Mouse (Mus musculus) intestine, postnatal 0 days (tissue): ENCODE measurements around the gene Eef1g. TPM values are rescaled to one million over a fixed set of nuclear protein-coding genes. Genes with fewer than 3 reads are reported as not detected.
A peak's percentile ranks its signal among the peaks of the same experiment; 100 is the strongest.

Experiments
- ATAC-seq: fragments of 200-750 bp; cut with Nextera tagmentation; 2 replicates; pipeline ENCODE4 v1.8.0; 2017; ENCODE audit warnings: mild to moderate bottlenecking, moderate TSS enrichment, moderate library complexity
- H3K27ac ChIP-seq: fragments of 300-500 bp; sonication (generic); 2 replicates; pipeline ENCODE4 v1.5.1; 2014; ENCODE audit warnings: mild to moderate bottlenecking, low read depth, low read length, moderate library complexity
- H3K27me3 ChIP-seq: fragments of 300-500 bp; sonication (generic); replicated peaks from 2 replicates; pipeline ENCODE4 v1.6.1; 2014; ENCODE audit warnings: low read length, mixed read lengths; ENCODE audit not compliant: control insufficient read depth, insufficient read depth
- H3K36me3 ChIP-seq: fragments of 300-500 bp; sonication (generic); 2 replicates; pipeline ENCODE4 v1.6.1; 2014; ENCODE audit warnings: mild to moderate bottlenecking, moderate library complexity; ENCODE audit not compliant: control insufficient read depth, insufficient read depth
- H3K4me1 ChIP-seq: fragments of 300-500 bp; sonication (generic); replicated peaks from 2 replicates; pipeline ENCODE4 v1.6.1; 2014; ENCODE audit warnings: antibody characterized with exemption, low read length, mixed read lengths; ENCODE audit not compliant: control insufficient read depth, insufficient read depth
- H3K4me2 ChIP-seq: fragments of 300-500 bp; sonication (generic); replicated peaks from 2 replicates; pipeline ENCODE4 v1.6.1; 2014; ENCODE audit warnings: low read depth, mild to moderate bottlenecking, moderate library complexity
- H3K4me3 ChIP-seq: fragments of 300-500 bp; sonication (generic); 2 replicates; pipeline ENCODE4 v1.5.1; 2014; ENCODE audit warnings: low read depth, low read length
- H3K9ac ChIP-seq: fragments of 300-500 bp; sonication (generic); 2 replicates; pipeline ENCODE4 v1.6.1; 2014; ENCODE audit warnings: mild to moderate bottlenecking, low read depth, low read length
- H3K9me3 ChIP-seq: fragments of 300-500 bp; sonication (generic); 2 replicates; pipeline ENCODE4 v1.6.1; 2016; ENCODE audit warnings: mixed run types; ENCODE audit not compliant: control insufficient read depth
- CTCF ChIP-seq: sonication (generic); IDR thresholded peaks from 2 replicates; pipeline ENCODE4 v1.5.1; 2016; ENCODE audit warnings: low read depth, mild to moderate bottlenecking, control low read depth, antibody characterized with exemption, moderate library complexity
- WGBS: fragments of 180-500 bp; shearing (Covaris S2); extraction: QIAGEN DNeasy Blood & Tissue Kit; methylation state at CpG from one replicate; pipeline ENCODE4 v1.1.7; 2014; 5-methylcytosine and 5-hydroxymethylcytosine counted together
- polyA plus RNA-seq: library from polyadenylated mRNA; unstranded; fragments of >200 nt; fragmentation: Nextera tagmentation; extraction: Ambion mirVana; gene quantifications from 2 replicates; pipeline ENCODE4 v1.2.1, GENCODE M21; 2015

Gene Eef1g
- polyA plus RNA-seq, 1 experiment from 2014 or later, result 168 TPM

DNA sequence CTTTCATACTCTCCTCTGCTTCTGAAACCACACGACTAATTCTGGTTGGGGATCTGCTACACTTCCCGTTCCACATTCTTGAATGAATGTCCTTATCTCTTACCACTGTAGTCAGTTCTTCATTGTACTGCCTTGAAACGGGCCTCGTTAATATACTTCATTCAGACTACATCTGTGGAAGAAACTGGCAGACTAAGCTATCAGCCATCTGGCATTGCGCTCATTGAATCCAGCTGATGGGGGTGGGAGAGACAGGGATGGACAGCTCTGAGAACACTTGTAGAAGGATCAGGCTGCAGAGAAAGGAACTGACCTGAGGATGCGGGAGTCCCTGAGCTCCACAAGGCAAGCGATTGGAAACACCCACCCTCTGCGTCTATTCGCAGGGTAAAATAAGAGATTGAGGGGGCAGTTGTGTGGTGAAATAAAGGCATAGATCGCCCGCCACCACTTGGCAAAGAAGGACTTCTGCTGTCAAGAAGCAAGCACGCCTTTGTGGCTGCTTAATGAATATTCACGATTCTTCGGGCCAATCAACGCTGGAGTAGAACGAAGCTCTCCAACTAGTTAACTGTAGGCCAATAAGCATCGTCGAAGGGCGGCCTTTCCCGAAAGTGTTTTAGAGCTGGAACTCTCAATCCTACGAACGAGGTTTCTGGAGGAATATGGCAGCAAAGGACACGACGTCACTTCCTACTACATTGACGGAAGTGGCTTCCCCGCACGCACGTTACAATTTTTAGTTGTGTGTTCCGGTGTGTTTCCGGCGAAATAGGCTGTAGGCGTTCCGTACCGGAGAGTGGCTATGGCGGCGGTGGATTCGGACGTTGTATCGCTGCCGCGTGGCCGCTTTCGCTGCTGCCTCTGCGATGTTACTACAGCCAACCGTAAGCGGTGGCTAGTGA, 13.5 kb upstream of the Eef1g start, which contains the start of gene Tut1:
Tut1 (plus strand) TSS at position 713 of the 905 bp plus-strand sequence.
- peak within 1 kb of the TSS; percentile 60 for H3K27ac ChIP-seq
- H3K9me3 ChIP-seq, result no peaks in the 10 kb centered on the region
- no peaks in the 10 kb centered on the region for H3K27me3 ChIP-seq
- TF ChIP-seq CTCF, result peak; percentile 3; the same call in 1 of the 2 replicates
- H3K4me3 ChIP-seq, result peak within 1 kb of the TSS; percentile 53
- WGBS, result 2% methylated on average over 46 of the region's 46 CpGs
- H3K36me3 ChIP-seq, result peaks cover 43% of the 10 kb centered on the region
- ATAC-seq, result peak; percentile 94
- H3K4me1 ChIP-seq, result no peaks in the 10 kb centered on the region
- H3K9ac ChIP-seq, result peak within 1 kb of the TSS; percentile 48
- peak within 1 kb of the TSS; percentile 81 for H3K4me2 ChIP-seq

GRCm38 (mm10) chr19:8954171-8954570, 12.7 kb upstream of the Eef1g start:
- peak overlapping the region; percentile 48 for H3K9ac ChIP-seq
- peak overlapping the region; percentile 81 for H3K4me2 ChIP-seq
- peak overlapping the region; percentile 41 for H3K27ac ChIP-seq
- no peak for TF ChIP-seq CTCF
- H3K4me1 ChIP-seq, result no peaks in the 10 kb centered on the region
- peak overlapping the region; percentile 53 for H3K4me3 ChIP-seq
- H3K9me3 ChIP-seq, result no peaks in the 10 kb centered on the region
- ATAC-seq, result no peak
- H3K36me3 ChIP-seq, result peaks cover 39% of the 10 kb centered on the region
- no peaks in the 10 kb centered on the region for H3K27me3 ChIP-seq
- 7% methylated on average over 9 of the region's 9 CpGs for WGBS

GRCm38 (mm10) chr19:8962256-8962655, 4.6 kb upstream of the Eef1g start:
- H3K9me3 ChIP-seq, result no peaks in the 10 kb centered on the region
- ATAC-seq, result no peak
- H3K27ac ChIP-seq, result no peak overlapping the region
- H3K4me3 ChIP-seq, result no peak overlapping the region
- 73% methylated on average over 2 of the region's 2 CpGs for WGBS
- H3K27me3 ChIP-seq, result no peaks in the 10 kb centered on the region
- no peak for TF ChIP-seq CTCF
- H3K9ac ChIP-seq, result no peak overlapping the region
- 0 out of 2 replicates have a peak, but pooled peaks cover 5% of the 10 kb centered on the region for H3K4me1 ChIP-seq
- H3K4me2 ChIP-seq, result no peak overlapping the region
- H3K36me3 ChIP-seq, result peaks cover 64% of the 10 kb centered on the region

DNA sequence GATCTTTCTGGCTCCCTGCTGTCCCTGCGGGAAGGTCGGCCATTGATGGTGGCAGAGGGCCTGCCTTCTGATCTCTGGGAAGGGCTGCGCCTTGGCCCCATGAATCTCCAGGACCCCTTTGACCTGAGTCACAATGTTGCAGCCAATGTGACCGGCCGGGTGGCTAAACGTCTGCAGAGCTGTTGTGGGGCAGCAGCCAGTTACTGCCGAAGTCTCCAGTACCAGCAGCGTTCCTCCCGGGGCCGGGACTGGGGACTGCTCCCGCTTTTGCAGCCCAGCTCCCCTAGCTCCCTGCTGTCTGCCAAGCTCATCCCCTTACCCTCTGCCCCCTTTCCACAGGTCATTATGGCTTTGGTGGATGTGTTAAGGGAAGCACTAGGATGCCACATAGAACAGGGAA, 1.8 kb upstream of the Eef1g start:
- Histone ChIP-seq H3K9me3 (no peaks in the 10 kb centered on the region), H3K9ac (no peak overlapping the region), H3K36me3 (peaks cover 59% of the 10 kb centered on the region), H3K4me3 (no peak overlapping the region), H3K27me3 (no peaks in the 10 kb centered on the region), H3K27ac (peak overlapping the region; percentile 88; the same call in 1 of the 2 replicates), H3K4me2 (no peak overlapping the region), H3K4me1 (0 out of 2 replicates have a peak, but pooled peaks cover 5% of the 10 kb centered on the region)
- 87% methylated on average over 11 of the region's 11 CpGs for WGBS
- TF ChIP-seq CTCF, result no peak
- no peak for ATAC-seq

DNA sequence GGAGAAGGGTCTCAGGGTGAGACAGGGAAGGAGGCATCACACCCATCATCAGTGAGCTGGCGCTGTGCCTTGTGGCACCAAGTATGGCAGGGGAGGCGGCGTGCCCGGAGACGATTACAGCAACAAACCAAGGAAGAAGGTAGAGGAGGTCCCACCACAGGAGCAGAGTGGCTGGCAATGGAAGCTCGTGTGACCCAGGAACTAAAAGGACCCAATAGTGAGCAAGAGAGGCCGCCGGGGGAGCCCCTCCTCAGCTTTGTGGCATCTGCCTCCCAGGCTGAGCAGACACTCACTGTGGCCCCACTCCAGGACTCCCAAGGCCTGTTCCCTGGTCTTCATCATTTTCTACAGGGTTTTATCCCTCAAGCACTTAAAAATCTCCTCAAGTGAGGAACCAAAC, 1.1 kb upstream of the Eef1g start:
- peak overlapping the region; percentile 88 for H3K27ac ChIP-seq
- 68% methylated on average over 8 of the region's 8 CpGs for WGBS
- H3K4me2 ChIP-seq, result peak overlapping the region; percentile 63
- H3K4me1 ChIP-seq, result 0 out of 2 replicates have a peak, but pooled peaks cover 5% of the 10 kb centered on the region
- TF ChIP-seq CTCF, result no peak
- peaks cover 59% of the 10 kb centered on the region for H3K36me3 ChIP-seq
- H3K9ac ChIP-seq, result peak overlapping the region; percentile 61
- H3K4me3 ChIP-seq, result peak overlapping the region; percentile 73
- ATAC-seq, result no peak
- no peaks in the 10 kb centered on the region for H3K27me3 ChIP-seq
- no peaks in the 10 kb centered on the region for H3K9me3 ChIP-seq

DNA sequence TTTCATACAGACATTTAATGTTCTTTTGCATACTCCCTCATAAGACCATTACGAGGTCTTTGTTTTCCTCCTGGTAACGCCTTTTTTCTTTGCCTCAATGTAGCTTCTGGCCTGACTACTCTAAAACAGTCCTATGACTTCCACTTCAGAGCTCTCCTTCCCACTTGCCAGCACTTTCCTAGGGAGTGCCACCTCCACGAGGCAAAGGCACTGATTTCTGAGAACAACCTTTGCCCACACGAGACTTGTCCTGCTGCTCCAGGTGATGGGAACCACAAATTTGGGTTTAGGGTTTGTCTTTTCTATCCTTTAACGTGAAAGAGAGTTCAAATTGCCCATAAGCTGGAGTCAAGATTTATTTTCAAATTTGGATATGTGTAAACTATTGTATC, 647 bp upstream of the Eef1g start:
- H3K9me3 ChIP-seq, result no peaks in the 10 kb centered on the region
- WGBS, result 15% methylated on average over 5 of the region's 5 CpGs
- peak overlapping the region; percentile 63 for H3K4me2 ChIP-seq
- no peak for TF ChIP-seq CTCF
- H3K9ac ChIP-seq, result peak overlapping the region; percentile 61
- peaks cover 59% of the 10 kb centered on the region for H3K36me3 ChIP-seq
- peak overlapping the region; percentile 73 for H3K4me3 ChIP-seq
- H3K4me1 ChIP-seq, result 0 out of 2 replicates have a peak, but pooled peaks cover 5% of the 10 kb centered on the region
- peak overlapping the region; percentile 88 for H3K27ac ChIP-seq
- no peaks in the 10 kb centered on the region for H3K27me3 ChIP-seq
- peak; percentile 66 for ATAC-seq
